Mouse (Mus musculus): ENCODE measurements around the gene Dhx40. TPM values are rescaled to one million over a fixed set of nuclear protein-coding genes. Genes with fewer than 3 reads are reported as not detected.

The Dhx40 gene
- polyA plus RNA-seq, 1 experiment, result 5.4 TPM

DNA sequence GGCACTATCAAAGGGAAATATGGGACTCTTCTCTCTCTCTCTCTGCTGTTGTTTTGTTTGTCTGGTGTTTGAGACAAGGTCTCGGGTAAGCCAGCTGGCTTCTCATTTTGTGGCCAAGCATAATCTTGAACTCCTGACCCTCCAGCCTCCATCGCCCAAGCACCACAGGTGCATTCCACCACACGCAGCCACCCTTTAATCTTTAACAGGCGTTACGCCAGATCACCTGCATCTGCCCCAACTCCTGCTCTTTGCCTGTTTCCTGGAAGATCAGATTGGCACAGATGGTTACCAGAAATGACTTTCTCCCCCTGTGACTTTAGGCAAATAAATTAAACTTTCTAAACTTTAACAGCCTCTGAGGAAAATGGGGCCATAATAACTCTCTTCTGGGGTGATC lies 36.3 kb upstream of the Dhx40 start:
- Histone ChIP-seq H3K36me3 (ENCODE audit: control insufficient read depth, insufficient read depth, low read length) (no peaks in the 10 kb centered on the region), H3K27me3 (ENCODE audit: control insufficient read depth, insufficient read depth, low read length) (no peaks in the 10 kb centered on the region), H3K4me1 (replicated peaks; ENCODE audit: control insufficient read depth, insufficient read depth, low read length) (peaks cover 11% of the 10 kb centered on the region), H3K4me3 (ENCODE audit: control insufficient read depth, insufficient read depth, low read length) (no peak overlapping the region), H3K27ac (ENCODE audit: control insufficient read depth, insufficient read depth, low read length) (no peak overlapping the region)
- TF ChIP-seq POLR2A (IDR thresholded peaks at IDR 0.05; ENCODE audit: control insufficient read depth, extremely low read depth, insufficient read depth, low read length, poor library complexity), result no peak
- TF ChIP-seq CTCF (IDR thresholded peaks at IDR 0.05; ENCODE audit: borderline replicate concordance, control insufficient read depth, extremely low read depth, insufficient read depth, low read length, poor library complexity), result no peak
- DNase-seq, result peak; percentile 22
- 4% methylated on average over 5 of the region's 5 CpGs for WGBS

DNA sequence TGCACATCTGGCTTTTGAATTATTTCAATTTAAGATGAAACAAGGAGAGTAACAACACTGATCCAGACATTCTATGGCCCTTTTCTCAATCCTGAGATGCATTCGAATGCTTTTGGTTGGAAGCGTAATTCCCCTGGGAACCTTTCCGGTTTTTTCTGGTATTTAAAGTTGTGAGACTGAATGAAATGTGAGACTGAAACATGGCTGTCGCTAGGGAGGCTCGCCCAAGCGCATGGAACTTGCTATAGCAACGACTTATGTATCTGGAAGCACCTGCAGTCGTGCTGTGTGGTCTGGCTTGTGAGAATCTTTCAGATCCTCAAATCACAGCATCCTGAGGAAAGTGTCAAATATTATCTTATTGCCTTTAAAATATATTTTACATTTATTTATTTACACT lies 33.7 kb upstream of the Dhx40 start:
- H3K27ac ChIP-seq (ENCODE audit: control insufficient read depth, insufficient read depth, low read length), result no peak overlapping the region
- DNase-seq, result no peak
- H3K27me3 ChIP-seq (ENCODE audit: control insufficient read depth, insufficient read depth, low read length), result no peaks in the 10 kb centered on the region
- no peak for TF ChIP-seq POLR2A (IDR thresholded peaks at IDR 0.05; ENCODE audit: control insufficient read depth, extremely low read depth, insufficient read depth, low read length, poor library complexity)
- TF ChIP-seq CTCF (IDR thresholded peaks at IDR 0.05; ENCODE audit: borderline replicate concordance, control insufficient read depth, extremely low read depth, insufficient read depth, low read length, poor library complexity), result no peak
- no peak overlapping the region for H3K4me3 ChIP-seq (ENCODE audit: control insufficient read depth, insufficient read depth, low read length)
- H3K4me1 ChIP-seq (replicated peaks; ENCODE audit: control insufficient read depth, insufficient read depth, low read length), result peaks cover 11% of the 10 kb centered on the region
- no peaks in the 10 kb centered on the region for H3K36me3 ChIP-seq (ENCODE audit: control insufficient read depth, insufficient read depth, low read length)
- 62% methylated on average over 8 of the region's 8 CpGs for WGBS

DNA sequence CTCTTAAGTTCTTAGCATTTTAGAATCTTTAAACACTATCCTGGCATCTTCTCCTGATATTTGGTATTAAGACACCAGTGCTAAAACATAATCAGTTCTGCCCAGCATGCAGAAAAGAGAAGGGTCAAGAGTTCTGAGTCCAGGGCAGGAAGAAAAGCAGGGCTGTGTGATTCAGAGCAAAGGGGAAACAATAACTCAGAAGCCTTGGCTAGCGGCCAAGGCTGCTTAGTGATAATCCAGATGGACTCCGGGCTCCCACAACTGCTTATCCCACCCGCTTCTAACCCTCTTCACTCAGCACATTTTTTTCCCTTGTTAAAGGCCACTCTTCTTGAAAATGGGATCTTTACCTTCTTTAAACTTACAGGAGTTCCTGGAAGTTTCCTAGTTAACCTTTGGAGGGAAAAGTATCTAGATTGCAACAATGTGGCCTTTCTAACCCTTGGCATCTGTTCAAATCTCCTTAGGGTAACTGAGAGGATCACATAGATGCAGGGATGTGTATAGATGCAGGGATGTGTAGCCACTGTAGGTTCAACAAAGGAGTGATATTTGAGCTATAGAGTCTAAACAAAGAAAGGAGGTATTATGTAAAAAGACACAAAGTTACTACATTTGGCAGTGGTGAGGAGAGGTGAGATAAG lies 33.1 kb upstream of the Dhx40 start:
- Histone ChIP-seq H3K27me3 (ENCODE audit: control insufficient read depth, insufficient read depth, low read length) (no peaks in the 10 kb centered on the region), H3K4me3 (ENCODE audit: control insufficient read depth, insufficient read depth, low read length) (no peak overlapping the region), H3K36me3 (ENCODE audit: control insufficient read depth, insufficient read depth, low read length) (no peaks in the 10 kb centered on the region), H3K27ac (ENCODE audit: control insufficient read depth, insufficient read depth, low read length) (no peak overlapping the region), H3K4me1 (replicated peaks; ENCODE audit: control insufficient read depth, insufficient read depth, low read length) (peaks cover 11% of the 10 kb centered on the region)
- 72% methylated on average over 3 of the region's 3 CpGs for WGBS
- no peak for DNase-seq
- TF ChIP-seq POLR2A (IDR thresholded peaks at IDR 0.05; ENCODE audit: control insufficient read depth, extremely low read depth, insufficient read depth, low read length, poor library complexity) (no peak), CTCF (IDR thresholded peaks at IDR 0.05; ENCODE audit: borderline replicate concordance, control insufficient read depth, extremely low read depth, insufficient read depth, low read length, poor library complexity) (no peak)

DNA sequence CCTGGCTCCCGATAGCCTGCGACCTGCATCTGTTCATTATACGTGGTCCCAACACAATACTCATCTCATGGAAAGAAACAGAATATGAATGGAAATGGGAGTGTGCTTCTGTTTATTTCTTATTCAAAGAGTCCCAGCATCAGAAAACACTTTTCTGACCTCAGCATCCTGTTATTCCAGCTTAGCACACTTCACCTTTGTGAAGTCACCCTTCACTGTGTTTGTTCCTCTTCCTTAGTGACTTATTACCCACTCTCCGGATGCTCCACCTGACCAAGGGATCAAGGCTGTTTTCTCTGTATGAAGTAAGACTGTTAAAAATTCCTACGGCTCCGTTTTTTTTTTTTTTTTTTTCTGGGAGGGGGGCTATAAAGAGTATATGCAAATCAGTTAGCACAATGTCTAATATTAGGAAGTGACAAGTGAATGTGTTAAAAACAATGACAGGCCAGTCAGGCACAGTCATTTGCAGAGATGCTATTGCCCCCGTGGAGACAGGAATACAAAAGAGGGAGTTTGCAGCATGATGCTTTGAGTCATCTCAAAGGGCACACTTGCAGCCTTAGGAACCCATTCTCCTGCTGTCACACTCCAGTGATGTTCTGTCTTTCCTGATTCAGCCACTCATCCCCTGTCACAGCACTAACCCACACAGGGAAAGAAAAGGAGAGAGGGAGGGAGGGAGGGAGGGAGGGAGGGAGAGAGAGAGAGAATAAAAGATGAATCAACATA lies 32.3 kb upstream of the Dhx40 start:
- H3K27ac ChIP-seq (ENCODE audit: control insufficient read depth, insufficient read depth, low read length), result no peak overlapping the region
- H3K27me3 ChIP-seq (ENCODE audit: control insufficient read depth, insufficient read depth, low read length), result no peaks in the 10 kb centered on the region
- no peaks in the 10 kb centered on the region for H3K36me3 ChIP-seq (ENCODE audit: control insufficient read depth, insufficient read depth, low read length)
- H3K4me3 ChIP-seq (ENCODE audit: control insufficient read depth, insufficient read depth, low read length), result no peak overlapping the region
- H3K4me1 ChIP-seq (replicated peaks; ENCODE audit: control insufficient read depth, insufficient read depth, low read length), result peaks cover 11% of the 10 kb centered on the region
- WGBS, result 45% methylated on average over 7 of the region's 7 CpGs
- DNase-seq, result no peak
- no peak for TF ChIP-seq POLR2A (IDR thresholded peaks at IDR 0.05; ENCODE audit: control insufficient read depth, extremely low read depth, insufficient read depth, low read length, poor library complexity)

- TF ChIP-seq CTCF (IDR thresholded peaks at IDR 0.05; ENCODE audit: borderline replicate concordance, control insufficient read depth, extremely low read depth, insufficient read depth, low read length, poor library complexity), result no peak
- Histone ChIP-seq H3K4me3 (ENCODE audit: control insufficient read depth, insufficient read depth, low read length) (no peak overlapping the region), H3K4me1 (replicated peaks; ENCODE audit: control insufficient read depth, insufficient read depth, low read length) (peaks cover 10% of the 10 kb centered on the region), H3K36me3 (ENCODE audit: control insufficient read depth, insufficient read depth, low read length) (no peaks in the 10 kb centered on the region), H3K27me3 (ENCODE audit: control insufficient read depth, insufficient read depth, low read length) (no peaks in the 10 kb centered on the region), H3K27ac (ENCODE audit: control insufficient read depth, insufficient read depth, low read length) (no peak overlapping the region)
- 87% methylated on average over 1 of the region's 1 CpGs for WGBS
- no peak for DNase-seq
Measured at GRCm38 (mm10) chr11:86838792-86839191, 31.2 kb upstream of the Dhx40 start.

- Histone ChIP-seq H3K36me3 (ENCODE audit: control insufficient read depth, insufficient read depth, low read length) (no peaks in the 10 kb centered on the region), H3K4me1 (replicated peaks; ENCODE audit: control insufficient read depth, insufficient read depth, low read length) (peaks cover 4% of the 10 kb centered on the region), H3K27me3 (ENCODE audit: control insufficient read depth, insufficient read depth, low read length) (no peaks in the 10 kb centered on the region), H3K27ac (ENCODE audit: control insufficient read depth, insufficient read depth, low read length) (no peak overlapping the region), H3K4me3 (ENCODE audit: control insufficient read depth, insufficient read depth, low read length) (no peak overlapping the region)
- 43% methylated on average over 2 of the region's 2 CpGs for WGBS
- DNase-seq, result peak; percentile 87
- TF ChIP-seq CTCF (IDR thresholded peaks at IDR 0.05; ENCODE audit: borderline replicate concordance, control insufficient read depth, extremely low read depth, insufficient read depth, low read length, poor library complexity) (no peak), POLR2A (IDR thresholded peaks at IDR 0.05; ENCODE audit: control insufficient read depth, extremely low read depth, insufficient read depth, low read length, poor library complexity) (no peak)
Measured at GRCm38 (mm10) chr11:86836366-86836765, 28.8 kb upstream of the Dhx40 start.

All from thymus, adult 2 months (tissue).